Mouse (Mus musculus): Measurements from ENCODE around the gene Ecm1. TPM values are rescaled to one million over a fixed set of nuclear protein-coding genes. Genes with fewer than 3 reads are reported as not detected.

Gene Ecm1
- polyA plus RNA-seq, 1 experiment: 62.3 TPM

DNA sequence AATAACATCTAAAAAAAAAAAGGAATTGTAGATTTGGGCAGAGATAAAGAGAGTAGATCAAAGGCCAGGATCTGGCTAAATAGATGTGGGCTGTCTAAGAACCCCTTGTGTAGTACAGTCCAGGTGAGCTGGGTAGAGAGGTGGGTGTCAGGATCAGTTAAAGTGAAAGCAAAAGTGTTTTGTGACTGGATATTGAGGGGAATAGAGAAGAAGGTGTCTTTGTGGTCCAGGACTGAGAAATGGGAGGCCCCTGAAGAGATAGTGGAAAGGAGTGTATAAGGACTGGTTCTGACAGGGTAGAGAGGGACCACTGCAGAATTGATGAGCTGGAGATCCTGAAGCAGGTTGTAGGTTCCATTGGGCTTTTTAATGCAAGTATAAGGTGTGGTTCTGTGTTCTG lies 29.4 kb downstream of the Ecm1 start:
- Histone ChIP-seq H3K27me3 (ENCODE audit: control insufficient read depth, insufficient read depth, low read length) (no peaks in the 10 kb centered on the region), H3K4me3 (ENCODE audit: extremely low read depth, insufficient read depth, insufficient read length) (no peak overlapping the region)

DNA sequence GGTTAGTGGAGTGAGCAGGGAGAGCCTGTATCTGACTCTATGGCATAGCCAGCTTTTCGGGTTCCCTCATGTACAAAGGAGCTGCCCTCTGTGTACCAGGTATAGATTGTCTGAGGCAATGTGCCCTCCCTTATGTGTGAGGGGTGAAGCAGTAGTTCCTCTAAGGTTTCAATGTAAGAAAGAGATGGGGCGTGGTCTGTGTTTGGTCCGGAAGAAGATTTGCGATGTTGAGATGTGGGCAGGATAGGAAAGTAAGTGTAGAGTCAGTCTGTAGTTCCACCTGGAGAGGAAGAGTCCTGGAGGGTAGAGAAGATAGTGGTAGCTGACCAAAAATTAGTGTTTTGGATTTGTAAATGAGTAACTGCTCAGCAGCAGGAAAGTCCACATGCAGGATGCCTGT lies 30.3 kb downstream of the Ecm1 start:
- Histone ChIP-seq H3K4me3 (ENCODE audit: extremely low read depth, insufficient read depth, insufficient read length) (no peak overlapping the region), H3K27ac (ENCODE audit: insufficient read depth, low read length) (no peak overlapping the region), H3K36me3 (ENCODE audit: control insufficient read depth, insufficient read depth, low read length) (no peaks in the 10 kb centered on the region), H3K4me1 (ENCODE audit: control insufficient read depth, insufficient read depth, insufficient read length) (peaks cover 9% of the 10 kb centered on the region; the same call in 1 of the 2 replicates), H3K27me3 (ENCODE audit: control insufficient read depth, insufficient read depth, low read length) (no peaks in the 10 kb centered on the region)
- TF ChIP-seq POLR2A (IDR thresholded peaks at IDR 0.05; ENCODE audit: low read depth, low read length): no peak
- TF ChIP-seq CTCF (IDR thresholded peaks at IDR 0.05; ENCODE audit: extremely low read depth, insufficient read depth, insufficient read length, insufficient replicate concordance): no peak
- no peak for DNase-seq (ENCODE audit: low read depth in 1 of 2, low spot score in 2 of 2)
- 65% methylated on average over 4 of the region's 4 CpGs for WGBS

More for the DNA sequence above, 29.4 kb downstream of the Ecm1 start:
- H3K4me1 ChIP-seq (ENCODE audit: control insufficient read depth, insufficient read depth, insufficient read length): peaks cover 9% of the 10 kb centered on the region; the same call in 1 of the 2 replicates
- no peak for DNase-seq (ENCODE audit: low read depth in 1 of 2, low spot score in 2 of 2)
- no peaks in the 10 kb centered on the region for H3K36me3 ChIP-seq (ENCODE audit: control insufficient read depth, insufficient read depth, low read length)
- H3K27ac ChIP-seq (ENCODE audit: insufficient read depth, low read length): no peak overlapping the region
- no peak for TF ChIP-seq CTCF (IDR thresholded peaks at IDR 0.05; ENCODE audit: extremely low read depth, insufficient read depth, insufficient read length, insufficient replicate concordance)
- TF ChIP-seq POLR2A (IDR thresholded peaks at IDR 0.05; ENCODE audit: low read depth, low read length): no peak

DNA sequence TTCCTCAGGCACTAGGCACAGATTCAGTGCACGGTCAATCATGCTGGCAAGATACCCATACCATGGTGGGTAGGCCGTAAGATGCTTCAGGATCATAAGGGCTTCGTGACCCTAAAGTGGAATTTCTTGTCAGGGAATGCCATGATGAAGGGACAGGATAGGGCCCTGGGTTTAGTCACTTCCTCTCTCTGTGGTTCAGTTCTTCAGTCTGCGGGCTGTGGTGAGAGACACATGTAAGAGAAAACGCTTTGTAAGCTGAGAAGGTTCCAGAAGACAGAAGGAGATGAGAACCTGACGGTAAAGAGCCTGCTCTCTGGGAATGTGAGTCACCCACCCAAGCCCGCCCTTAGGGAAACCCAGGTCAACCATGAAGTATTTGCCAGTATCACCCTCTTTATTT lies 31.9 kb downstream of the Ecm1 start:
- 34% methylated on average over 7 of the region's 7 CpGs for WGBS
- Histone ChIP-seq H3K36me3 (ENCODE audit: control insufficient read depth, insufficient read depth, low read length) (no peaks in the 10 kb centered on the region), H3K4me1 (ENCODE audit: control insufficient read depth, insufficient read depth, insufficient read length) (peaks cover 9% of the 10 kb centered on the region; the same call in 1 of the 2 replicates), H3K4me3 (ENCODE audit: extremely low read depth, insufficient read depth, insufficient read length) (no peak overlapping the region), H3K27ac (ENCODE audit: insufficient read depth, low read length) (no peak overlapping the region), H3K27me3 (ENCODE audit: control insufficient read depth, insufficient read depth, low read length) (no peaks in the 10 kb centered on the region)
- TF ChIP-seq POLR2A (IDR thresholded peaks at IDR 0.05; ENCODE audit: low read depth, low read length) (no peak), CTCF (IDR thresholded peaks at IDR 0.05; ENCODE audit: extremely low read depth, insufficient read depth, insufficient read length, insufficient replicate concordance) (no peak)
- DNase-seq (ENCODE audit: low read depth in 1 of 2, low spot score in 2 of 2): peak in 1 of 2 experiments; percentile 29

DNA sequence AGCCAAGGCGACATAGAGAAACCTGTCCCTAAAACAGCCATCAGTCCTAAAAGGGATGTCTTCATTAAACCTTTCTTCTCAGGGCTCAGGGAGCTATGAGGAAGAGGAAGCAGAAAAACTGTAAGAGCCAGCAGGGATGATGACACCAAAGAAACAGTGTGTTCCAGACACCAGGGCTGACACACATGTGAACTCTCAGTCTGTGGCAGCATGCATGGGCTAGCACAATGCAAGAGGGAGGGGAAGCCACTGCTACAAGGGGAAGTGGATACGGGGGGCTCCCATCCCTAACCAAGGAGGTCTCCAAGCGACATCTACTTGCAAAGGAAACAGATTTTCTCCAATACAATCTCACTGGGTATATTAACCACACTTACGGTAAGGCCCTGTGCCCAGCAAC lies 33.1 kb downstream of the Ecm1 start:
- no peak overlapping the region for H3K4me3 ChIP-seq (ENCODE audit: extremely low read depth, insufficient read depth, insufficient read length)
- H3K4me1 ChIP-seq (ENCODE audit: control insufficient read depth, insufficient read depth, insufficient read length): peaks cover 9% of the 10 kb centered on the region; the same call in 1 of the 2 replicates
- H3K27me3 ChIP-seq (ENCODE audit: control insufficient read depth, insufficient read depth, low read length): no peaks in the 10 kb centered on the region
- 60% methylated on average over 4 of the region's 4 CpGs for WGBS
- no peak overlapping the region for H3K27ac ChIP-seq (ENCODE audit: insufficient read depth, low read length)
- TF ChIP-seq CTCF (IDR thresholded peaks at IDR 0.05; ENCODE audit: extremely low read depth, insufficient read depth, insufficient read length, insufficient replicate concordance) (no peak), POLR2A (IDR thresholded peaks at IDR 0.05; ENCODE audit: low read depth, low read length) (no peak)
- no peaks in the 10 kb centered on the region for H3K36me3 ChIP-seq (ENCODE audit: control insufficient read depth, insufficient read depth, low read length)
- DNase-seq (ENCODE audit: low read depth in 1 of 2, low spot score in 2 of 2): no peak

DNA sequence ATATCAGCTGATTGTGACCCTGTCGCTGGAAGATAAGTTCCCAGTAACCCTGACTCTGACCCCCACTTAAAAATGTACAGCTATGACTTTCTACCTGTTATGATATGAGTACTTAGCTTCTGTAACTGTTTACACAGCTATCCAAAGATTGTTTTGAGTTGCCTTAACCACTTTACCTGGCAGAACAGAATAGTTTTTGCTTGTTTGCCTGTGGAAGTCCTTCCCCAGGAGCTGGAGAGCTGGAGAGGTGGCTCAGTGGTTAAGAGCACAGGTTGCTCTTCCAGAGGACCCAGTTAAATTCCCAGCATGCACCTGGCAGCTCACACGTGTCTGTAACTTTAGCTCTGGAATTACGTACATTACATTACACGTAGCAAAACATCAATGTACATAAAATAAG lies 34.8 kb downstream of the Ecm1 start:
- Histone ChIP-seq H3K27me3 (ENCODE audit: control insufficient read depth, insufficient read depth, low read length) (no peaks in the 10 kb centered on the region), H3K36me3 (ENCODE audit: control insufficient read depth, insufficient read depth, low read length) (no peaks in the 10 kb centered on the region), H3K4me3 (ENCODE audit: extremely low read depth, insufficient read depth, insufficient read length) (no peak overlapping the region), H3K27ac (ENCODE audit: insufficient read depth, low read length) (no peak overlapping the region), H3K4me1 (ENCODE audit: control insufficient read depth, insufficient read depth, insufficient read length) (peaks cover 4% of the 10 kb centered on the region; the same call in 1 of the 2 replicates)
- TF ChIP-seq CTCF (IDR thresholded peaks at IDR 0.05; ENCODE audit: extremely low read depth, insufficient read depth, insufficient read length, insufficient replicate concordance) (no peak), POLR2A (IDR thresholded peaks at IDR 0.05; ENCODE audit: low read depth, low read length) (no peak)
- 91% methylated on average over 4 of the region's 4 CpGs for WGBS
- no peak for DNase-seq (ENCODE audit: low read depth in 1 of 2, low spot score in 2 of 2)

DNA sequence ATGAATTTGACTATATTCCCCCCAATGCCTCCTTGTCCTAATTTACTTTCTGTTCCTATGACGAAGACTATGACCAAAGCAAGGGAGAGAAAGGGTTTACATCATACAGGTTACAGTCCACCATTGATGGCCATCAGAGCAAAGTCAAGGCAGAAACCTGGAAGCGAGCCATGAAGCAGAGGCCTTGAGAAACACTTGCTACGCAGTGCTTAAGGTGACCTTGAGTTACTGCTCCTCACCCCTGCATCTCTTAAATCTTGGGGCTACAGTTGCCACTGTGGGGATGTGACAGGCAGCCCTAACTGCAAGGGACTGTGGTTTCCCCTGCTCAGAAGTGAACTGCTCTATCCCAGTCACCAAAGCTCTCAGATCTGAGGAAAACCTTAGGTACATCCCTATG lies 36.1 kb downstream of the Ecm1 start:
- TF ChIP-seq CTCF (IDR thresholded peaks at IDR 0.05; ENCODE audit: extremely low read depth, insufficient read depth, insufficient read length, insufficient replicate concordance) (no peak), POLR2A (IDR thresholded peaks at IDR 0.05; ENCODE audit: low read depth, low read length) (no peak)
- H3K4me1 ChIP-seq (ENCODE audit: control insufficient read depth, insufficient read depth, insufficient read length): peaks cover 4% of the 10 kb centered on the region; the same call in 1 of the 2 replicates
- no peak overlapping the region for H3K27ac ChIP-seq (ENCODE audit: insufficient read depth, low read length)
- 89% methylated on average over 3 of the region's 3 CpGs for WGBS
- H3K36me3 ChIP-seq (ENCODE audit: control insufficient read depth, insufficient read depth, low read length): no peaks in the 10 kb centered on the region
- DNase-seq (ENCODE audit: low read depth in 1 of 2, low spot score in 2 of 2): no peak
- H3K4me3 ChIP-seq (ENCODE audit: extremely low read depth, insufficient read depth, insufficient read length): no peak overlapping the region
- H3K27me3 ChIP-seq (ENCODE audit: control insufficient read depth, insufficient read depth, low read length): no peaks in the 10 kb centered on the region

DNA sequence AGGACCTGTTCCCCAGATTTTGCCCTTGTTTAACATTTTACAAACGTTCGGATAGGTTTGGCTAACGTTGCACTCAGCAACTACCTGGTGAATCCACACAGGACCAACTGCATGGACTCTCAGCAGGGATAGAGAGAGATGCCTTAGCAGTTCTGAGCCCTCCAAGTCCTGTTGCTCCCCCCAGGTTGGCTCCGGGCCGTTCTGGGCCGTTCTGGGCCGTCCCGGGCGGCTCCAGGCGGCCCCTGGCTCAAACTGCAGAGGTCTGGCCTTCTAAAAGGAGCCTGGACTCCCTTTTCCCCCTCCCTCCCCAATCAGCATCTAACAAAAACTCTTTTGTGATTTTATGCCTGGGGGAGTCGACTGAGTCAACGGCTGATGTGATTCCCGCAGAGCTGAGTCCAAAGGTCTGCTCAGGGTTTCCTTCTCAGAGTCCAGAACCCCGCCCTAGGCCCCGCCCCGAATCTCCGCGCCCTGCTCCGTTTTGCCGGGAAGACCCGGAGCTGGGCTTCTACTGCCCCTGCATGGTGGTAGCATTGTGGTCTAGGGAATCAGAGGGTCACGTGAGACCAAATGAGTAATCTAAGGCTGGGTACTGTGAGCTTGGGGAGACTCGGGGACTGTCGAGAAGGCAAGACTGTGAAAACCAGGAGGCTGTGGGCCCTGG lies 37.4 kb downstream of the Ecm1 start:
- Histone ChIP-seq H3K36me3 (ENCODE audit: control insufficient read depth, insufficient read depth, low read length) (no peaks in the 10 kb centered on the region), H3K27me3 (ENCODE audit: control insufficient read depth, insufficient read depth, low read length) (no peaks in the 10 kb centered on the region), H3K4me1 (ENCODE audit: control insufficient read depth, insufficient read depth, insufficient read length) (no peaks in the 10 kb centered on the region), H3K4me3 (ENCODE audit: extremely low read depth, insufficient read depth, insufficient read length) (no peak overlapping the region), H3K27ac (ENCODE audit: insufficient read depth, low read length) (no peak overlapping the region)
- TF ChIP-seq CTCF (IDR thresholded peaks at IDR 0.05; ENCODE audit: extremely low read depth, insufficient read depth, insufficient read length, insufficient replicate concordance): no peak
- no peak for TF ChIP-seq POLR2A (IDR thresholded peaks at IDR 0.05; ENCODE audit: low read depth, low read length)
- DNase-seq (ENCODE audit: low read depth in 1 of 2, low spot score in 2 of 2): no peak
- 48% methylated on average over 24 of the region's 24 CpGs for WGBS

Measured in spleen, adult 2 months (tissue).